Mouse (Mus musculus): ENCODE measurements around the gene Ssb.

The Ssb gene

DNA sequence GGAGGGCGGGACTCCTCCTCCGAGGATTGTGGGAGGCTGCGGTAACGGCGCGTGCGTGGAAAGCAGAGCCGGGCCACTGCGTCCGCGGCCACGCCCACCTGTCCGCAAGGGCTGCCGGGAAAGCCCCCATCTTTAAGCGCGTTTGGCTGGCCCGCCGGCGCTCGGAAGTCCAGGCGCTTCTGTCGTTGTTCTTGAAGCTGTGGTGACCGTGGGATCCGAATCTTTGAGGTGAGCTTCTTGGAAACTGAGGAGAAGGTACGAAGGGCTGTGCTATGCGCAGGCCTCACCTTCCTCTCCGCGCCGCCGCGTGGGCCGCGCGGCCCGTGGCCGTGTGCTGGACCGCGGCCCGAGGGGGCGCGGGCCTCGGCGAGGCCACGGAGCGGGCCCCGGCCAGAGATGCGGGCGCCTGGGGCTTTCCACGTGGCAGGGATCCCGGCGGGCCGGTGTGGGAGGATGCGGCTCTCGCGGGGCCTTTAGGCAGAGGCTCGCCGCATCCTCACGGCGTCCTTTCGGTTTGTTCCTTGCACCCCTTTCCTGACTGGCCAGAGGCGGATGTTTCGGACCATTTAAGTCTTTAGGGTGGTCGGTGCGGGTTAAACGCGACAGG, at the start of gene Ssb:
TSS of gene Ssb (plus strand) at position 78 of the 607 bp plus-strand sequence.
- peak; percentile 88 for DNase-seq (ENCODE audit: low spot score)

DNA sequence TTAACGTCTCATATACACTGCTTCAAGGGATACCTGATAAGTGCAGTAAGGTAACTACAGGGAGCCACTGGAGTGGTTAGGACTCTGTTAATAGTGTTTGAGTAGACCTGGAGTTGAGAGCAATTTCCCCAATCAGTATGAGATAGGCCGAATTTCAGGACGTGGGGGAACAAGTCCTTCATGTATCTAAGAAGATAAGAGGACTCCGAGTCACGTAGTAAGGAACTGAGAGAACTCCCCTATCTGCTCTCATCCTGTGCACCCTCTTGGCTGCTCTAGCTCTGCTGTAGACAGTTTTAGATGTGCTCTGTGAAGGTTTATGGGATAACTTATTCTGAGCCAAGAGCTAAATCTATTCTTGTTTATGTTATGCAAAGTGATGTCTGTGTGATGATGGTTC, 44.8 kb upstream of the Ssb start:
- DNase-seq (ENCODE audit: low spot score) = no peak

DNA sequence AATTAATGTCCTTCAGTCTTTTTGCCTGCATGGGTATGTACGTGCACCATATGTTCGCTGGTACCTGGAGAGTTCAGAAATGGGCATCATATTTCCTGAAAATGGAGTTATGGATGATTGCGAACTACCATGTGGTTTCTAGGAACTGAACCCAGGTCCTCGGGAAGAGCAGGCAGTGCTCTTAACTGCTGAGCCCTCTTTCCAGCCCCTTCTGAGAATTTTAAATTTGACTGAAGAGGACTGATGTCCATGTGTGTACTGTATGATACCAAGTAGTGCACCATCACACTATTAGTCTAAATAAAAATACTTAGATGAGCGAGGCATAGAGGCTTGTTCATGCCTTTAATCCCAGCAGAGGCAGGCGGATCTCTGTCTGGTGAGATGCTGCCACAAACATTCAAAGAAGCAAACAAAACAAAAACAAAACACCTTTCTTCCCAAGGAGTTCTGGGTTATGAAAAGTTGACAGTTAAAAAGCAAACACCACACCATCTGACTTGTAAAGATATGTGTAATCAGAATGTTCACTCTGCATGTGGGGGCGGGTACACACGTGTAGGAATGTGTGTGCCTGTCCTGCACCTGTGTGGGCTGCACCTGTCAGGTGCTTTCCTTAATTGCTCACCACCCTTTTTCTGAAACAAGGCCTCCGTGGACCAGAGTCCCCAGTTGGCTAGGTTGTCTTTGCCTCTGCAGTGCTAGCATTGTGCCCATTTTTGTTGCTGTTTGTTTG, 42.8 kb upstream of the Ssb start:
- no peak for DNase-seq (ENCODE audit: low spot score)

DNA sequence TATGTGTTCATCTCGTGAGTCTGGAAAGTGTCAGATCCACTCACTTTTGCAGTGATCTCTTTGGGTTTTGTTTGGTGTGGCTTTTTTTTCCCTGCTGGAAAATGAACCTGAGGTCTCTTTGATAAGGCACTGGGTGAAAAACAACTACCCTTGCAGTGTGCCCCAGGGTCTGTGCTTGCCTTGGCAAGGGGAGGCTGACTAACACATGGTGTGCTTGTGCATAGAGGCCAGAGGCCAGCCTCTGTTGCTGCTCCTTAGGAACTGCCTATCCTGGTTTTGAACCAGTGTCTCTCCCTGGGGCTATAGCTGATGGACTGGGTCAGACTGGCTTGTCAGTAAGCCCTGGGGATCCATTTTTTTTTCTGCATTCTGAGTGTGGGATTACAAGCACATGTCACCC, 41.2 kb upstream of the Ssb start:
- no peak for DNase-seq (ENCODE audit: low spot score)

DNA sequence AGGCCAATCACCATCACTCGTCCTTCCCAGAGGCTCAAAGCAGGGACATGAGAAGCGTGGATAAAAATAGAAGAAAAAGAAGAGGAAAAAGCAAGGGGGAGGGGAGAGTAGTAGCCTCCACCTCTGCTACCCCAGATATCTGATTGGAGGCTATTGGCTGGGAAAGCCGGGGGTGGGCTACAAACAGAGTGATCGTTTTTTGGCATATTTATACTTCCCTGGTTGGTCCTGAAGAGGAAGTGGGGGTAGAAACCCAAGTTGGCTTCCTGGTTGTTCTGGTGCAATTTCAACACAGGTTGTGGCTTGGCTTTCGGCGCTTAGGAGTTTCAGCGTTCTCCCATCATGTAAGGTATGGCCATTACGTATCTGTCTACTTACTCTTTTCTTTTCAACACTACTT, 39.7 kb upstream of the Ssb start, which contains the start of gene Klhl23:
TSS of gene Klhl23 (plus strand) at position 234 of the 400 bp plus-strand sequence.
- DNase-seq (ENCODE audit: low spot score) = no peak

DNA sequence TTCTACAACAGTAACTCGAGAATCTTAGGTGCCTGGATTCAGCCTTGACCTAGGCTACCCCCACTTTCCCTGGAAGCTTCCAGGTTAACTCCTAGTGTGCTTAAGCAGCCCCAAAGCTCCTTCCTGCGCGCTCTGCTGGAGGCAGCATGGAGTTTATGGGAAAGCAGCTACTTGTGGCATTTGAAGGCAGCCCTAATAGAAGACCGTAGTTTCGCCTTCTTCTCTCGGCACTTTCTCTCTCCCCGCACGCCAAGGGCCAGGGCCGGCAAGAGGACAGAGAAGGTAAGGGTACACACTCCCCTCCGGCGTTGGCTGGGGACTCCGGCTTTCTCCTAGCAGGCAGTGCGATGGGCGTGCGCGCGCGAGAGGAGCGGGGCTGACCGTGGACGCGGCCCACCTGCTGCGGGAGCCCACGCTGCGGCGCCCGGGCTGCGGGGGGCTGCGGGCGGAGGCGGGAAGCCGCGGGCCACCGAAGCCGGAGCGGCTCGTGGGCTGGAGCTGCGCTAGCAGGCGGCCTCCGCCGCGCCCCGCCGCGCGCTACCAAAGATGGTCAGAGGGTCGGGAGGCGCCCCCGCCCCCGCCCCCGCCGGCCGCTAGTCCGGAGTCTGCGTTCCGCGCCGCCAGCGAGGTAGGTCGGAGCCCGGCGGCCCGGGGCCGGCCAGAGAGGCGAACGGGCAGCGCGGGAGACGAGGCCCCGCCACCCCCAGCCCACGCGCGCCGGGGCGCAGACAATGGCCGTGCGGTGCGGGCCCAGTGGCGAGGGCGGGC, 38.8 kb upstream of the Ssb start:
- peak; percentile 44 for DNase-seq (ENCODE audit: low spot score)

DNA sequence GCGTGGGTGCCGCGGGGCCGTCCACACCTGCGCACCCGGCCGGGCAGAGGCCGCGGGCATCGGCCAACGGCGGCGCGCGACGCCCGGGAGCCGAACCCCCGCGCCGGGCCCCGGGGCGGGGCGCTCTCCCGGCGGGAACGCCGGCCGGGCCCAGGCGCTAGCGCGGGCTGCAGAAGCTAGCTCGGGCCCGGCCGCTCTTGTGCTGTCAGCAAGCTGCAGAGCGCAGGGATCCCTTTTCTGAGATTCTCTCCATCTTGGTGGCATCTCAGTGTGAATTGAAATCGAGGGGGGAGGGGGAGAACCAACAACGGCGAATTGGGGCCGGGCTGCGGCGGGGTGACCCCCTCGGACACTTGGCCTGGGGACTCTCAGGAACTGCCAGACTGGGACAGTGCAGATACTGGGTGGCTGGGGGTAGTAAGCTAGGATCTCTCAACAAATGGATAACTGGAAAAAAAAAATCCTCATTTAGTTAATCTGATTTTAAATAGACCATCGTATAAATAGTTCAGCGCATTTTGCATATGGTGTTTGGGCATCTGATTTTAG, 38.2 kb upstream of the Ssb start:
- no peak for DNase-seq (ENCODE audit: low spot score)

DNA sequence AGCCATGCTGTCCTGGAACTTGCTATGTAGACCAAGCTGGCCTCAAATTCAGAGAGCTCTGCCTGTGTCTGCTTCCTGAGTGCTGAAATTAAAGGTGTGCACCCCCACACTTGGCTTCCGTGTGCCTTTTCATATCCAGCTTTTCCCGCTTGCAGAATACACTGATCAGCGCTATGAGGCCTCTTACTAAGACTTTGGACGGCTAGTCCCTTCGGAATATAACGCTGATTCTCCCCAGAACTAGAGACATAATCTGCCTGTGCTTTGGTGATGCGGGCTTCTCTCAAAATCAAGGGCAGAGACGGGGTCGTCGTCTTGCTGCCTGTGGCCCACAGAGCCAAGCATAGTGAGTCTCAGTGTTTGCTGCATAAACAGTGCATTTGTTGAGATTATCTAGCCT, 35.5 kb upstream of the Ssb start:
- no peak for DNase-seq (ENCODE audit: low spot score)

DNA sequence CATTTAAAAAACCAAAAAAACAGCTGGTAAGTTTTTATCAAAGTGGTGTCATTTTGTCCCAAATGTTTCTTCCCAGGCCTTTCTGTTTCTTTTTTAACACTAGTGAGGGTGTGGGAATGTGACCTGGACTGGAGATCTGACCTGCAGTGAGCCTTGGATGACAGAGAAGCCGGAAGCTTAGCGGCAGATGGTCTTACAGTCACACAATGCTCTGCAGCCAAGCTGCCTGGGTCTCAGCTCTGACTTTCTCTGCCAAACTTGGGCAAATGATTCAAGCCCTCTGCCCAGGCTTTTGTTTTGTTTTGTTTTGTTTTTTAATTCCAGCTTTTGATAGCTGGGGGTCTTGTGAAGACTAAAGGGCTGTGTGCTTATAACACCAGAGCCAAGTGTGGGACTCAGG, 35.0 kb upstream of the Ssb start:
- DNase-seq (ENCODE audit: low spot score) = no peak

DNA sequence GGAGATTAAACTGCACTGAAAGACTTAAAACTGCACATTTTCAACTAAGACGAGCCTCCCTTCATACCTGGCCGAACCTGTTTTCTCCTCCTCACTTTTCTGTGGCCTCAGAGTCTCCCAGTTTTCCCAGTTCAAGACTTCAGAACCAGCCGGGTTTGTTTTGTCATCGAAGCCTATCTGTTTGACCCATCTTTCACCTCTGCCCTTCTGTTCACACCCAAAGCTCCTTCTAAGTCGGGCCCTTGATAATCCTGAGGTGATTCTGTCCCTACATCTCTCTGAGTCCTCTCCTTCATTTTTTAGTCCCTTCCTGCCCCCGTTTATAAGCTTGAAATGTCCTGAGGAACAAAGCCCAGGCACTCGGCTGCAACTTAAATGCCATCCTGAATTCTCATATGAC, 33.3 kb upstream of the Ssb start:
- no peak for DNase-seq (ENCODE audit: low spot score)

DNA sequence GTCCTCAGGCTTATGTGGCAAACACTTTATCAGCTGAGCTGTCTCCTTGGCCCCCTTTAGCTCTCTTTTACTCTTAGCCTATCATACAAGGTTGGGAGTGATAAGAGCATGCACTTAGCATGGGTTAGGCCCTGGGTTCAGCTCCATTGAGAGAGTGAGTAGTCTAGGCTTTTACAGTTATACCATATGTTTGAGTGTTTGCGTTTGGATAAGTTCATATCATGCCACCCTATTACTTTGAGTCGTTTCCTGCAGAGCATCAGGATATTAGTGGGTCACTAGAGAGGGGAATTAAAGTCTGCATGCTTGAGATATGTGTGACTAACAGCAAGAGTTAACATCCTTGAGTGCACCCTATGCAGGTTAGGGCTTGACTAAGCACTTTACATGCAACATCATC, 31.7 kb upstream of the Ssb start:
- no peak for DNase-seq (ENCODE audit: low spot score)

DNA sequence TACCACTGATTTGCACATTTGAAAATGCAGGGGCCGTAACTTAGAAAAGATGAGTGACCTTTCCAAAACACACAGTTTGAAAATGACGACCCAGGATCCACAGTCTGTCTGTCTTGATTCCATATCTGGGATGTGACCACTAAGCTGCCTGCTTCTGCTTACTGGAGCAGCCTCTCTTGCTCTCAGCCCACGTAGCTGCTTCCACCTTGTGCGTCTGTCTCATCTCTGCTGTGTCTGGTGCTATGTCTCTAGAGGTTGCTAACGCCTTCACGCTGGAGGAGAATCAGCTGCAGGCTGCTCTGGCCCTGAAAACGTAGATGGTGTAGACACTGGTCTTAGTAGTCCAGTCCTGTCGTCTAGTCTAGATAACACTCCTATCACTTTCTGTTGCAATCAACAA, 31.2 kb upstream of the Ssb start:
- no peak for DNase-seq (ENCODE audit: low spot score)

DNA sequence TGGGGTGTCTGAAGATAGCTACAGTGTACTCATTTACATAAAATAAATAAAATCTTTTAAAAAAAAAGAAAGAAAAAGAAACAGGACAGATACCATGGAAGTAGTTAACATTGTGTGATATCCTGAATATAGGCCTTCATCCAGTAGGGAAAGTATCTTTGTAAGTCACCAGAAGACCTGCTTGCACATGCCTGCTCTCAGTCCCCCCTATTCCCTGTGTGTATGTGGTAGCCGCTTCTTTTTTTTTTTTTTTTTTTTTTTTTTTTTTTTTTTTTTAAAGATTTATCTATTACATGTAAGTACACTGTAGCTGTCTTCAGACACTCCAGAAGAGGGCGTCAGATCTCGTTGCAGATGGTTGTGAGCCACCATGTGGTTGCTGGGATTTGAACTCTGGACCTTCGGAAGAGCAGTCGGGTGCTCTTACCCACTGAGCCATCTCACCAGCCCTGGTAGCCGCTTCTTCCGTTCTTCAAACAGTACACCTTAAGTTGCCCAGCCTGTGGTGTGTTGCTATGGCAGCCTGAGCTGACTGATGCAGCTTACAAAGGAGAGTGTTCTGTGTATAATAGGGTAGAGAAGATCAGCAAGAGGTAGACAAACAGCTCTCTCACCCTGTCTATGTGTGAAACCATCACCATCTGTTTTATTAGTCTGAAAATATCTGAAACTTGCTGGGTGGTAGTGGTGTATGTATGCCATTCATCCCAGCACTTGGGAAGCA, 24.0 kb upstream of the Ssb start:
- no peak for DNase-seq (ENCODE audit: low spot score)

DNA sequence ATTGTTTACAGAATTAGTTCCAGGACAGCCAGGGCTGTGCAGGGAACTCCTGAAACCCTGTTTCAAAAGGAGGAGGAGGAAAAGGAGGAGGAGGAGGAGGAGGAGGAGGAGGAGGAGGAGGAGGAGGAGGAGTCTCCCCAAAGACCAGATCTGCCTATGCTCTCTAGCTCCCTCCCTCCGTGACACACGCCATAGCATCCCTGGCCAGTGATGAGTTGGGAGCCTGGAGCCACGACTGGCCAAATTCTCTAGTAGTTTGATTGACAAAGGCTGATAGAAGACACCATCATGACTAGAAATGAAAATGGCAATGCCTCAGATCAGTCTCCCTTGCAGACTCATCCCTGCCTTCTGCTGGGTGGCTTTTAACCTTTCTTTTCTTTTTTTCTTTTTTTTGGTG, 23.4 kb upstream of the Ssb start:
- no peak for DNase-seq (ENCODE audit: low spot score)

DNA sequence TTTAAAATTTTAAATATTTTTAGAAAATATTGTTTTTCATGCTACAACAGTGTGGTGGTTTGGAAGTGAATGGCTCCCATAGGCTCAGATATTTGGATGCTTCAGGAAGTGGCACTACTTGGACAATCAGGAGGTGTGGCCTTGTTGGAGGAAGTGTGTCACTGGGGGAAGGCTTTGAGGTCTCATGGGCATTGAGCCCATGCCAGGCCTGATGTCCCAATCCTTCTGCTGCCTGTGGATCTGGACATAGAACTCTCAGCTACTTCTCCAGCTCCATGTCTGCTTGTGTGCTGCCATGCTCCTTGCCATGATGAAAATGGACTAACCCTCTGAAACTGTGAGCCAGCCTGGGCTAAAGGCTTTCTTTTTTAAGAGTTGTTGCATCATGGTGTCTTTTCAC, 22.7 kb upstream of the Ssb start:
- no peak for DNase-seq (ENCODE audit: low spot score)

DNA sequence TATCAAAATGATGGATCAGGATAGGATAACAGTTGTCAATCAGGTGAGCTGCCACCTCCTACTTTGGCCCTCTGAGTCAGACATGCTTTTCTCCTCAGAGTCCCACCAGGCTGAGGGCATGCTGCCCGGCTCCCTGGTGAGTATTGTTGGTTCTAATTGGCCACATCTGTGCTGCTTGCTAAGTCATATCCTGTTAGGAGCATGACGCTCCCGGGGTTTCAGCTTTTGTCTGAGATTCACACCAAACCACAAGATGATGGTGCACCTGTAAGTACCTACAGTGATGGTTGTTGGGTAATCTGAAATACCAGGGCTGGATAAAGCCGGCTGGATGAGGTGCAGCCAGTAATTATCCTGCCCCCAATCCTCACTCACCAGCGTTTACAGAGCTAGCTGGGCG, 21.1 kb upstream of the Ssb start:
- no peak for DNase-seq (ENCODE audit: low spot score)

DNA sequence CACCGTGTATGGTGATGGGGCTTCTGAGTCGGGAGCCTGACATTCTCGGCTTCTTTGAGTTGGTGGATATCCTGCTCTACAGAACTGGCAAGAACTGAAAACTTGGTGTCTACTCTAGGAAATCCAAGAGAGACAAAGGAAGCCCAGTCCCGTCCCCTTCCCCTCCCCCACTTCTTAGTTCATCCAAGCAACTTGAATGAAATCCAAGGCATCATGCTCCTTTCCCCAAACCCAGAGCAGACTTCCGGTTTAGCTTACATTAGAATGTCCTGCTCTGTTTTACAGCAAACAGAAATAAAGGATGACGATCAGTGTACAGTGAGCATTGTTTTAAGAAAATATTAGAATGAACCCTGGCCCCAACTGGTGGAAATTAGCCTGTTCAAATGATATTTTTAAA, 12.1 kb upstream of the Ssb start:
- no peak for DNase-seq (ENCODE audit: low spot score)

DNA sequence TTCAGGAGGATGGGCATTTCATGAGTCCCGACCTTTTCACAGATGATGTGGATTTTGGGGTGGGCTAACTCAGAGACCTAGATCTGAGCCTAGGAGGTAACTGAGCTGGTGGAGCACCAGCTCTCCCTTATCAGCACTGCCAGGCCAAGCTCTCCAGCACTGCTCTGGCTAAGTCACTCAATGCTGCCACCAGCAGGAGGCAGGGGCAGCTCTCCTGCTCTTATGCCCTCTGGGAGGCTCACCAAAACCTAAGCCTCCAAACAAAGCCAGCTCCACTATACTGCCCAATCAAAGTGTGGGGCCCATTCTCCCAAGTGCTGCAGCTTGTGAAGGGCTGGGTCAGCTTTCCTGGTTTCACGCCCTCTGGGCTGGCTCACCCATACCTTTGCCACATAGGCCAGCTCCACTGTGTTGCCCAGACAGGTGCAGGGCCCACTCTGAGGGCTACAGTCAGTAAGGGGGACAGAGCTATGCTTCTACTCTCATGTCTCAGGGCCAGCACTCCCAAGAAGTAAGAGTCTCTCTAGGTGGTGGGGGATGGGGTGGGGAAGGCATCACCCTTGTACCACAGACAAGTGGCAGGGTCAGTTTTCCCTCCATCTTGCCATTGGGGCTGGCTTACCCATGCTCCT, 9.8 kb upstream of the Ssb start:
- no peak for DNase-seq (ENCODE audit: low spot score)

DNA sequence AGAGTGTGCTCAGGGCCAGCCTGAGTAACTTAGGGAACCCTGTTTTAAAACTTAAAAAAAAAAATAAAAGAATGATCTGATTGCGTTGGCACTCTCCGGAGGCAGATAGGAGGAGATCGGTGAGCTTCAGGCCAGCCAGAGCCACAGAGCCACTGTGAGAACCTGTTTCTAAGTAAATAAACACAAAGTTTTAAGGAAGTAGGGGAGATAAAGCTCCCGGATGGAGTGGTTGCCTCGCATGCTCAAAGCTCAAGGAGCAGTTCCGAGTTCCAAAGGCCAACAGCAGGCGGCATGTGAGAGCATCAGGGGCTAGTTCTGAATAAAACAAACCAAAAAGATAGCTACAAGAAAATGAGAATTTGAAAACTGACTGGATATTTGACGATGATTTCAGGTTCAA, 5.0 kb upstream of the Ssb start:
- no peak for DNase-seq (ENCODE audit: low spot score)

DNA sequence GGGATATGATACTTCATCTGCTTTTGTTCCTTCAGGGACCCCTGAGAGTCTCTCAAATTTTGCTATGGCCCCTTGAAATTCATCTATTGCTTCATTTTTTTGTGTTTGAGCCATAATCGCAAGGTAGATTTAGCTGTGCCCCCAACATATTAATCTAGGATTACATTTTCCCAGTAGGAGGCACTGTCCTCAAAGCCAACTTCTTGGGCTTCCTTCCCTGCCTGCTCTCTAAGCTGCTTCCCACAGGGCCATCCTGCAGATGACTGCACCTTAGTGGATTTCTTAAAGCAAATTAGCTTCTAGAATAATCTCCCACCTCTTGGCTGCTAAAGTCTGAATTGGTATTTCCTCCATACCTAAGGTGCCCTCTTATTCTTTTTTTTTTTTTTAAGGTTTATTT, 3.5 kb upstream of the Ssb start:
- DNase-seq (ENCODE audit: low spot score) = no peak

DNA sequence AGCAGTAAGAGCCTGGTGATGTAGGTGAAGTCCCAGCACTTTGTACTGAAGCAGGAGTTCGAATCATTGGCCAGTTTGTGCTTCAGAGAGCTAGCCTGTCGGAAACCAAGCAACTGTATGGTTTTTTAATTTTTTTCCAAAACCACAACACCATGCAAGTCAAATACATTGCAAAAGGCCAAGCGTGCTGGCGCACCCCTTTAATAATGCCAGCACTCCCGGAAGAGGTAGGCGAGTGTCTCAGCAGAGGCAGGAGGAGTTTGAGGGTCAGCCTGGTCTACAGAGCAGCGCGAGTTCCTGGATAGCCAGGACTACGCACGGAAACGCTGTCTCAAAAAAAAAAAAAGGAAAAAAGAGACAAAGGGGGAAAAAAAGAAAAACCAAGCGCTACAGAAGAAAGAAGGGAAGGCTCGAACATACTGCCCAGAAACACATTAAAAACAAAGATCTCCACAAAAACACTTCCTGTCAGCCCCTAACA, 350 bp upstream of the Ssb start:
- DNase-seq (ENCODE audit: low spot score) = no peak

All from ovary, postnatal 14 days (tissue).